Mouse (Mus musculus): ENCODE measurements at regions not wholly inside any gene's neighbourhood (a gene's known extent, or its start where the extent isn't known, plus 50 kb on each side); places are given as distances from the start of the nearest gene placed in this dataset.

GRCm38 (mm10) chr15:7522902-7523786 is 124.9 kb upstream of the Egflam start:
- no peak for DNase-seq (ENCODE audit: low spot score)
- Histone ChIP-seq H3K9me3 (no peaks in the 10 kb centered on the region), H3K36me3 (no peaks in the 10 kb centered on the region), H3K4me1 (replicated peaks) (no peaks in the 10 kb centered on the region), H3K27ac (no peak overlapping the region), H3K4me3 (no peak overlapping the region), H3K27me3 (ENCODE audit: insufficient read depth, poor library complexity, severe bottlenecking) (no peaks in the 10 kb centered on the region)
- WGBS, result 86% methylated on average over 14 of the region's 14 CpGs

DNA sequence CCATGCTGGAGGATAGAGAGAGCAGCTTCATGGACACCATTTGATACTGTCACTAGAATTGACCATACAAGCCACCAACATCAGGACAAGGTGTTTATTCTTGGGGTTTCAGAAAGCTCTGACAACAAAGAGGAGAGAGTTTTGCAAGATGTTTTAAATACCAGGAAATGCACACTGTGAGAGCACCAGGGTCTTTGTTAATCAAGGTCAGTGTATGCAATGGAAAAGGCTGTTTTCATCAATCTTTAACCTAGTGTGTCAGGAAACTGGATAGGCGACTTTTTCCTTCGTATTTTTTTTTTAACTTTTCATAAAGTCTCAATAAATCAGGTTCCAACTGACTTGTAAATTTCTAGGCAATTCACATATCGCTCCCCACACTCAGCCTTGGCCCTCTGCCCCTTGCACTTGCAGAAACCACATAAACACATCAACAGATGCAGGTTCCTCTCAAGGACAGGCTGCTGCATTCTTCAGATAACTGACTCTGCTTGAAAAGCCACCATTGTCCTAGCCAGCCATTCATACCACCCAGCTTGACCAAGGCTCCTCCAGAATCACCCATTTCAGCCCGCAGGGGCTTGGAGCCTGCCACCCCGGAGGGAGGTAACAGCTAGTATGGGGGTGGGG is 132.9 kb upstream of the Egflam start:
- Histone ChIP-seq H3K4me3 (no peak overlapping the region), H3K27me3 (ENCODE audit: insufficient read depth, poor library complexity, severe bottlenecking) (no peaks in the 10 kb centered on the region), H3K27ac (0 out of 2 replicates have a peak overlapping the region, but pooled peaks have one; percentile 56), H3K9me3 (no peaks in the 10 kb centered on the region), H3K4me1 (replicated peaks) (peaks cover 13% of the 10 kb centered on the region), H3K36me3 (no peaks in the 10 kb centered on the region)
- WGBS, result 15% methylated on average over 5 of the region's 5 CpGs
- peak; percentile 12 for DNase-seq (ENCODE audit: low spot score)

DNA sequence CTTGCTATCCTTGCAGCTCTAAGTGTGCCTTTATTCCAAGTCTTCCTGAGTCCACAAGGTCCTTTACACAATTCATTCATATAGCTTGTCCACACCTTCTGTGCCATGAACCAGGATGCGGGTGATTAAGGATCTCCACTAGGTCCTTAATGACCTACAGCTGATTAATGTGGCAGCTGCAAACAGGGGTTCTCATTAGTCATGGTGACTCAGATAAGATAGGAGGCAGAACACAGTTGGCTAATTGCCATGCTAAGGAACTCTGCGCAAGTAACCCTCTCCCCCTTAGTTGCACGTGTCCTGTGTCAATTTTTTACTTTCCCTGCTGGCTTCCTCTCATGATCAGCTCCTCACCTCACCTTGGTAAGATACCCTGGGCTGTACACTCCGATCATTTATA is 139.7 kb upstream of the Egflam start:
- Histone ChIP-seq H3K36me3 (no peaks in the 10 kb centered on the region), H3K9me3 (no peaks in the 10 kb centered on the region), H3K4me3 (no peak overlapping the region), H3K27ac (no peak overlapping the region), H3K27me3 (ENCODE audit: insufficient read depth, poor library complexity, severe bottlenecking) (no peaks in the 10 kb centered on the region), H3K4me1 (replicated peaks) (no peaks in the 10 kb centered on the region)
- 92% methylated on average over 4 of the region's 4 CpGs for WGBS
- DNase-seq (ENCODE audit: low spot score), result no peak

DNA sequence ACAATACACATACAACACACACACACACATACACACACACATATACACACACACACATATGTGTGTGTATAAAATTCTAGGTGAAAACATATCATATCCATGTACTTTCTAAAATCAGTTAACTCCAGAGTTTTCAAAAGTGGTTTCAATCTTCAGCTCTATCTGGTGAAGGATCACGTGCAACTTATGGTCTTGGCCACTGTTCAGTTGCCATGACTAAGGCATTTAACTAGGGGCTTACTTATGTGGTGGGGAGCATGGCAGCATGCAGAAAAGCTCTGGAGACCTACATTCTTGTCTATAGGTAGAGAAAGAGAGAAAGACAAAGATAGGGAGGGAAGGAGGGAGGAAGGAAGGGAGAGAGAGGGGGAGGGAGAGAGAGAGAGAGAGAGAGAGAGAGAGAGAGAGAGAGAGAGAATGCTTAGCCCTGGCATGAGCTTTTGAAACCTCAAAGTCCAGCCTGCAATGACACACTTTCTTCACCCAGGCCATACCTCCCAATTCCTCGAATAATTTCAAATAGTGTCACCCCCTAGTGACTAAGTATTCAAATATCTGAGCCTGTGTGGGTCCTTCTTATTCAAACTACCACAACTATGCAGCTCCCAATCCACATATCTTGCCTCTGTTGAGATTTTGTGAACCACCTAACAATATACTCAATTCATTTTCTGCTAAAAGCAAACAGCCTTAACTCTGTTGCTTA is 155.1 kb upstream of the Egflam start:
- Histone ChIP-seq H3K4me3 (no peak overlapping the region), H3K36me3 (no peaks in the 10 kb centered on the region), H3K27me3 (ENCODE audit: insufficient read depth, poor library complexity, severe bottlenecking) (no peaks in the 10 kb centered on the region), H3K27ac (no peak overlapping the region), H3K4me1 (replicated peaks) (no peaks in the 10 kb centered on the region), H3K9me3 (no peaks in the 10 kb centered on the region)
- WGBS, result 71% methylated on average over 2 of the region's 2 CpGs
- no peak for DNase-seq (ENCODE audit: low spot score)

GRCm38 (mm10) chr15:7554433-7554832 is 156.2 kb upstream of the Egflam start:
- no peak overlapping the region for H3K27ac ChIP-seq
- H3K4me3 ChIP-seq, result no peak overlapping the region
- DNase-seq (ENCODE audit: low spot score), result no peak
- H3K4me1 ChIP-seq (replicated peaks), result no peaks in the 10 kb centered on the region
- no peaks in the 10 kb centered on the region for H3K36me3 ChIP-seq
- WGBS, result 91% methylated on average over 3 of the region's 3 CpGs
- no peaks in the 10 kb centered on the region for H3K27me3 ChIP-seq (ENCODE audit: insufficient read depth, poor library complexity, severe bottlenecking)
- H3K9me3 ChIP-seq, result no peaks in the 10 kb centered on the region

GRCm38 (mm10) chr15:7563279-7563678 is 165.1 kb upstream of the Egflam start:
- WGBS, result 92% methylated on average over 4 of the region's 4 CpGs
- H3K4me3 ChIP-seq, result no peak overlapping the region
- H3K36me3 ChIP-seq, result no peaks in the 10 kb centered on the region
- H3K27ac ChIP-seq, result no peak overlapping the region
- H3K9me3 ChIP-seq, result no peaks in the 10 kb centered on the region
- no peak for DNase-seq (ENCODE audit: low spot score)
- H3K4me1 ChIP-seq (replicated peaks), result no peaks in the 10 kb centered on the region
- H3K27me3 ChIP-seq (ENCODE audit: insufficient read depth, poor library complexity, severe bottlenecking), result no peaks in the 10 kb centered on the region

GRCm38 (mm10) chr15:7563726-7564125 is 165.5 kb upstream of the Egflam start:
- DNase-seq (ENCODE audit: low spot score), result no peak
- no peaks in the 10 kb centered on the region for H3K9me3 ChIP-seq
- H3K4me3 ChIP-seq, result no peak overlapping the region
- no peak overlapping the region for H3K27ac ChIP-seq
- H3K4me1 ChIP-seq (replicated peaks), result no peaks in the 10 kb centered on the region
- H3K36me3 ChIP-seq, result no peaks in the 10 kb centered on the region
- 90% methylated on average over 9 of the region's 9 CpGs for WGBS
- H3K27me3 ChIP-seq (ENCODE audit: insufficient read depth, poor library complexity, severe bottlenecking), result no peaks in the 10 kb centered on the region

- Histone ChIP-seq H3K36me3 (no peaks in the 10 kb centered on the region), H3K4me3 (no peak overlapping the region), H3K27ac (no peak overlapping the region), H3K4me1 (replicated peaks) (no peaks in the 10 kb centered on the region), H3K9me3 (no peaks in the 10 kb centered on the region), H3K27me3 (ENCODE audit: insufficient read depth, poor library complexity, severe bottlenecking) (no peaks in the 10 kb centered on the region)
- DNase-seq (ENCODE audit: low spot score), result no peak
- WGBS, result 88% methylated on average over 1 of the region's 1 CpGs
These were observed 174.0 kb upstream of the Egflam start for GRCm38 (mm10) chr15:7572221-7572620.

GRCm38 (mm10) chr15:7574264-7574663 is 176.1 kb upstream of the Egflam start:
- Histone ChIP-seq H3K27me3 (ENCODE audit: insufficient read depth, poor library complexity, severe bottlenecking) (no peaks in the 10 kb centered on the region), H3K9me3 (no peaks in the 10 kb centered on the region), H3K36me3 (no peaks in the 10 kb centered on the region), H3K27ac (no peak overlapping the region), H3K4me1 (replicated peaks) (no peaks in the 10 kb centered on the region), H3K4me3 (no peak overlapping the region)
- 94% methylated on average over 3 of the region's 3 CpGs for WGBS
- DNase-seq (ENCODE audit: low spot score), result no peak

GRCm38 (mm10) chr15:7574811-7575210 is 176.6 kb upstream of the Egflam start:
- DNase-seq (ENCODE audit: low spot score), result no peak
- Histone ChIP-seq H3K9me3 (no peaks in the 10 kb centered on the region), H3K4me1 (replicated peaks) (no peaks in the 10 kb centered on the region), H3K27ac (no peak overlapping the region), H3K4me3 (no peak overlapping the region), H3K27me3 (ENCODE audit: insufficient read depth, poor library complexity, severe bottlenecking) (no peaks in the 10 kb centered on the region), H3K36me3 (no peaks in the 10 kb centered on the region)
- WGBS, result 88% methylated on average over 2 of the region's 2 CpGs

DNA sequence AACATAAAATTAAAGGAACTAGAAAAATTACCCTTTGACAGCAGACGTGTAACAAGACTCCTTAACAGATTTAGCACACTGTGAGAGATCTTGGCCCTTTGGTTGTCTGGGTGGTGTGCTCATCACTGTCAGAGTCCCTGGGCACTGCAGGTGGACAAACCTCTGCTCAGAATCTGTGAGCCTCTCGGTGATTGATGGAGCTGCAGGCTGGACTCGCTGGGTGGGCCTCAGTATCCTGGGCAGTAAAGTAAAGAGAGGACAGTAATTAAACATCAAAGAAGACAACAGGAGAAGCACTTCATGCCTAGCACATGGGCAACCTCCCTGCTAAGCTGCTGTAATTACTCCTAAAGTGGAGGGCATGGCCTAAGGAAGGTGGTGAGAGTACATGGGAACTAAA is 180.2 kb upstream of the Egflam start:
- no peaks in the 10 kb centered on the region for H3K4me1 ChIP-seq (replicated peaks)
- H3K9me3 ChIP-seq, result no peaks in the 10 kb centered on the region
- no peak overlapping the region for H3K4me3 ChIP-seq
- DNase-seq (ENCODE audit: low spot score), result no peak
- no peaks in the 10 kb centered on the region for H3K27me3 ChIP-seq (ENCODE audit: insufficient read depth, poor library complexity, severe bottlenecking)
- H3K27ac ChIP-seq, result no peak overlapping the region
- no peaks in the 10 kb centered on the region for H3K36me3 ChIP-seq
- 40% methylated on average over 3 of the region's 3 CpGs for WGBS

DNA sequence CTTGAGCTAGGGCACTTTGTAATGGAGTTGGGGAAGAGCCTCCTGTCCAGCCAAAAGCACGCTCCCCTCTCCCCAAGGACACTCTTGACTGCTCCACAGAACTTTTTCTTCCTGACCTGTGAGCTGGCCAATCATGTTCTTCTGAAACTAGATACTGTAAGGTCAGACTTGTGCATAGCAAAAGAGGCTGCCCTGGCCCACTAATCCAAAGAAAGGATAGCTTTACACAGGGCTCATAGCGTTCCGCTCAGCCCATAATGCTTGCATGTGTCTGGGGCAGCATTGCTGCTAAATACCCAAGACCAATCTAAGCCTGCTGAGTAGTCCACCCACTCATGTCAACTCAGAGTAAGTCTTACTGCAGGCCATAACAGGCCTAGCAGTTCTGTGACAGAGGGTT is 189.0 kb upstream of the Egflam start:
- H3K4me1 ChIP-seq (replicated peaks), result no peaks in the 10 kb centered on the region
- H3K36me3 ChIP-seq, result no peaks in the 10 kb centered on the region
- H3K4me3 ChIP-seq, result no peak overlapping the region
- H3K27ac ChIP-seq, result no peak overlapping the region
- H3K27me3 ChIP-seq (ENCODE audit: insufficient read depth, poor library complexity, severe bottlenecking), result no peaks in the 10 kb centered on the region
- no peaks in the 10 kb centered on the region for H3K9me3 ChIP-seq
- WGBS, result 87% methylated on average over 3 of the region's 3 CpGs
- no peak for DNase-seq (ENCODE audit: low spot score)

DNA sequence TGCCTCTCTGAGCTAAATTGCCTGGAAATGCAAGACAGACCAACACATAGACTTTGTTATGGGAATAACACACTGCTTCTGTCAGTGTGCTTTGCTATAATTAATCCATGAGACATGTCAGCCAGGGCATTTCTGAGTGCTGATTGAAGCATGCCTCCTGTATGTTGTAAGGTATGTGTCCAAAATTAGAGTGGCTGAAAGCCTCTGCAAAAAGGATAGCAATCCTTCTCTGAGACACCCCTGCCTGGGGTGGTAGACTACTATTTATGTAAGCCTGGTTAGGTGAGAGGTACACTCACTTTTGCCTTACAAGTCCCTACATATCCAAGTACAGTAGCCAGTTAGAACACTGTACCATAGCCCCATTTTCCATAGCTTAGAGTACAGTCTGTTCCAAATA is 193.3 kb upstream of the Egflam start:
- H3K4me3 ChIP-seq, result no peak overlapping the region
- no peaks in the 10 kb centered on the region for H3K9me3 ChIP-seq
- H3K27me3 ChIP-seq (ENCODE audit: insufficient read depth, poor library complexity, severe bottlenecking), result no peaks in the 10 kb centered on the region
- H3K4me1 ChIP-seq (replicated peaks), result no peaks in the 10 kb centered on the region
- H3K27ac ChIP-seq, result no peak overlapping the region
- no peak for DNase-seq (ENCODE audit: low spot score)
- H3K36me3 ChIP-seq, result no peaks in the 10 kb centered on the region

Data from hindbrain, embryonic 10.5 days (tissue).